Mouse (Mus musculus) liver, postnatal 0 days (tissue): ENCODE measurements at regions not wholly inside any gene's neighbourhood (a gene's known extent, or its start where the extent isn't known, plus 50 kb on each side); places are given as distances from the start of the nearest gene placed in this dataset.

ENCODE experiments used
- ATAC-seq: fragments of 200-750 bp; cut with Nextera tagmentation; 2 replicates; pipeline ENCODE4 v1.8.0; 2017; ENCODE audit warnings: mild to moderate bottlenecking, moderate library complexity
- DNase-seq: peaks from one replicate; pipeline ENCODE4 v3.0.0-alpha.2; 2016
- H3K27ac ChIP-seq: fragments of 300-500 bp; sonication (generic); 2 replicates; pipeline ENCODE4 v1.5.1; 2014; ENCODE audit warnings: antibody characterized with exemption, moderate library complexity, mild to moderate bottlenecking, low read depth
- H3K27me3 ChIP-seq: fragments of 300-500 bp; sonication (generic); 2 replicates; pipeline ENCODE4 v1.6.1; 2014; ENCODE audit warnings: low read length, control low read depth, mixed read lengths; ENCODE audit not compliant: insufficient read depth
- H3K36me3 ChIP-seq: fragments of 300-500 bp; sonication (generic); replicated peaks from 2 replicates; pipeline ENCODE4 v1.6.1; 2014; ENCODE audit warnings: mild to moderate bottlenecking, control low read depth, low read length, moderate library complexity, mixed read lengths; ENCODE audit not compliant: insufficient read depth
- H3K4me1 ChIP-seq: fragments of 300-500 bp; sonication (generic); 2 replicates; pipeline ENCODE4 v1.6.1; 2014; ENCODE audit warnings: antibody characterized with exemption, mild to moderate bottlenecking, control low read depth; ENCODE audit not compliant: insufficient read depth
- H3K4me2 ChIP-seq: fragments of 300-500 bp; sonication (generic); 2 replicates; pipeline ENCODE4 v1.6.1; 2014; ENCODE audit warnings: low read depth, mild to moderate bottlenecking, low read length, moderate library complexity, mixed read lengths
- H3K4me3 ChIP-seq: fragments of 300-500 bp; sonication (generic); 2 replicates; pipeline ENCODE4 v1.5.1; 2014; ENCODE audit warnings: low read depth, low read length
- H3K9ac ChIP-seq: fragments of 300-500 bp; sonication (generic); replicated peaks from 2 replicates; pipeline ENCODE4 v1.6.1; 2014; ENCODE audit warnings: mild to moderate bottlenecking, moderate library complexity
- H3K9me3 ChIP-seq: fragments of 300-500 bp; sonication (generic); 2 replicates; pipeline ENCODE4 v1.6.1; 2016; ENCODE audit warnings: mild to moderate bottlenecking, control low read depth, low read length, mixed read lengths
- CTCF ChIP-seq: sonication (generic); IDR thresholded peaks from 2 replicates; pipeline ENCODE4 v1.5.1; 2016; ENCODE audit warnings: antibody characterized with exemption, low read depth
- EP300 ChIP-seq: IDR thresholded peaks from 2 replicates; pipeline ENCODE4 v1.6.1; 2016; ENCODE audit warnings: antibody characterized with exemption, low read depth, mild to moderate bottlenecking
- WGBS: fragments of 180-500 bp; shearing (Covaris S2); extraction: QIAGEN DNeasy Blood & Tissue Kit; methylation state at CpG from one replicate; pipeline ENCODE4 v1.1.7; 2014; ENCODE audit not compliant: insufficient replicate concordance; 5-methylcytosine and 5-hydroxymethylcytosine counted together

DNA sequence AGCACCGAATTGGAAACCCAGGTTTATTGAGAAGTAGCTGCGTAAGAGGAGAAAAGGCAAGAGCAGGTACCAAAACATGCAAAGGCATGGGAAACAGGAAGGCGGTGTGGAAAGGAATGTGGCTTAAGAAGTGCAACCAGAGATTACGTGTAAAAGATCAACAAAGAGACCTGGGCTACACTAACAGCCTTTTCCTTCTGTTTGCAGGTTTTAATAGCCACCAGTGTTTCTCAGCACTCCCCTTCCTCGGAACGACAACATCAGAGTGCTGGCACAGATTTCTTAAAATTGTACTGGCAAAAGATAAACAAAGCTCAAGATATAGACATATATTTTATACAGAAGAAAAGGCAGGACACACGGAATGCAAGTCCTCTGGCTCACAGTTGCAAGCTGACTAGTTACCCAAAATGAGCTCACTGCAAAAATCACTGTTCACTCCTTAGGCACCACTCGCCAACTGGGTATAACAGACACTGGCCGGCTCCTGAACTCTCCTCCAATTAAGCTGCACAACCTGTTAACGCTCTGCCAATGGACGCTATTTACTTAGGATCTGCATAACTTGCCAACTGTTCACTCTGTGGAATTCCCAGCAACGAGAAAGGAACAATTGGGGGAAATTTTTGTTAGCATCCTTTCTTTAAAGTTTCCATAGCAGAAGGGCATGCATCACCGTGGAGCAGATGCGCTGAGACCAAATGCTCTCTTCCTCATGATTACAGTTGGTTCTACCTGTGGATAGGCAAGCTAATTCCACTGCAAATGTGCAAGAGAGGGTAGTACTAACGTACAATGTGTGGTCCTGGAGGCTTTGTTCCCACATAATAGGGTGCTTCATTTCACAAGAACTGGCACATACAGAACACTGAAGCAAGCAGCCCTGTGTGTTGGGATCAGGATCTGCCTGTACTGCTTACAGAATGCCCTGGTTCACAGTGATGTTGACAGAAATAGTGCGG is 465.9 kb downstream of the Gtdc1 start:
- TF ChIP-seq EP300 (no peak), CTCF (no peak)
- Histone ChIP-seq H3K4me2 (no peak overlapping the region), H3K27ac (no peak overlapping the region), H3K4me1 (no peaks in the 10 kb centered on the region), H3K9me3 (no peaks in the 10 kb centered on the region), H3K9ac (no peak overlapping the region), H3K36me3 (no peaks in the 10 kb centered on the region), H3K4me3 (no peak overlapping the region), H3K27me3 (no peaks in the 10 kb centered on the region)
- no peak for ATAC-seq
- 54% methylated on average over 16 of the region's 16 CpGs for WGBS
- DNase-seq: no peak

GRCm38 (mm10) chr2:44449471-44449870 is 478.0 kb downstream of the Gtdc1 start:
- TF ChIP-seq CTCF (no peak), EP300 (no peak)
- Histone ChIP-seq H3K9me3 (no peaks in the 10 kb centered on the region), H3K27me3 (no peaks in the 10 kb centered on the region), H3K9ac (no peak overlapping the region), H3K4me2 (no peak overlapping the region), H3K36me3 (no peaks in the 10 kb centered on the region), H3K27ac (no peak overlapping the region), H3K4me1 (no peaks in the 10 kb centered on the region), H3K4me3 (no peak overlapping the region)
- DNase-seq: no peak
- no peak for ATAC-seq
